Mouse (Mus musculus): ENCODE results near the gene Ctnnbl1.

Ctnnbl1 gene

DNA sequence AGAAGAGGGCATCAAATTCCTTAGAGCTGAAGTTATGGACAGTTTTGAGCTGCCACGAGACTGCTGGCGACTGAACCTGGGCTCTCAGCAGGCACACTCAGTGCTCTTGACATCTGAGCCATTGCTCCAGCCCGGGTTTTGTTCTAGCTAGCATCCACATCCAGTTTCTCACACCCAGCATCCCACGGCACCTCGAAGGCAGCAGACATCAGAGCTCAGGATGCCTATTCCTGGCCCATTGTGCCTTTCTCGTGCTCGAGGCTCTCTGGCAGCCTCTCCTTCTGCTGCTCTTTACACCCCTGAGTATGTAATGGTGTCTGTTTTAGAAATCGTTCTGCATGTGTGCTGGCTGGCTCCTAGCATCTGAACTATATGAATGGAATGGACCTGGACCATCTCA, 13.3 kb downstream of the Ctnnbl1 start:
- DNase-seq (ENCODE audit: inconsistent age in 2 of 2, low spot score in 1 of 2), result no peak

DNA sequence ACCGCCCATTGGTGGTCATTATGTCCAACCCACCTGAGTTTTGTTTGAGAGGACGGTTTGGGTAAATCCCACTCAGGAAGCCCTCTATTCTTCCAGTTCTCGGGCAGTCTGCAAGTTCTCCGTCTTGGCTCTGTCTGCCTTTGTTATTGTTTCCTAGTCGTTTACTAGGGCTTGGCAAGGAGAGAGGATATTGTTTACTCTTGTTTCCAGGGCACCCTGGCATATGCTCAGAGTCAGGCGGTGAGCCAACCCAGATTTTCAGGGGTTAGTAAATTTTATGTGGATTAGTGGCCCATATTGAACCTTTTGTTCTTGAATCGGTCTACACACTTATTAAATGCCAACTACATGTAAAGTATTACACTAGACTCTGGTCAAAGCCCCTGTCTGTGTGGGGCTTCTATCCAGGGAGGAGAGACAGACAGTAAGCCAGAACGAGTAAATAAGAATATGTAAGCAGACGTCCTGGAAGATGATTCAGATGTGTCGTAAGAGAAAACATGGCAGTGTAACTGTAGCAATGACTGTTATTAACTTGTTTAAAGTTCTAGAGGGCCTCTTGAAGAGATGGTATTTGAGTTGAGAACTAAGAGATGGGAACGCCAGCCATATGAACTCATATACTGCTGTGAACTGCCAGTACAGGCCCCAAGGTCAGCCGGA, 13.9 kb downstream of the Ctnnbl1 start:
- no peak for DNase-seq (ENCODE audit: inconsistent age in 2 of 2, low spot score in 1 of 2)

DNA sequence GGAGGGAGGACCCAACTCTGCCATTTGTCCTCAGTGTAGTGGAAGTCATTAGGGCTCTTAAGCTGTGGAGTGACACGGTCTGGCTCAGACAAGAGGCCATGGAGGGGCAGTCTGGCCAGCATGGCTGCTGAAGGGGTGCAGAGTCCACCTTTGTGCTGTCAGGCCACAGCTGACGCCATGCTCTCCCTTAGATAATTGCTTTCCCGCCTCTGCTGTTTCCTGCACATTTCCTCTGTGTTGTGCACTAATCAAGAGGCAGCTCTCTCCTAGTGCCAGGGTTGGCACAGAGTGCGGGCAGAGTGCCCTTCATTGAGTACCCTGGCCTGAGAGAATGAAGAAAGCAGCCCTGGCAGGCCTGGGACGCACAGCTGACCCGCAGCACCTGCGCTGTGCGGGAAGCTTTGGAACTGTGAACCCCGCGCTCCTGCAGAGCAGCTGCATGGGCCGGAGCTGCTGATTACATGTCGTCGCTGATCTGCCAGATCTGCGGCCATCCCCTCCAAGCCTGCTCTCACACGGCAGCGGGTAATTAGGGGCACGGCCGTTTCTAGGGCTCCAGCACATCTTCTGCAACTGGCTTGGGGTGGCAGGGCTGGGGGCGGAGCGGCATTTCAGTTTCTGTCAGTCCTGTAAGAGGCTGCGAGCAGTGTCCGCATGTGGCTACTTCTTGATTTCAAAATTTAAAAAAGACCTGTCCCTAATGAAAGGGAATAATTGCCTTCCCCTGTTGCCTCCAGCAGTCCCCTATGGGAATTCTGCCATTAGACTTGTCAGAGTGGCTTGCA, 14.6 kb downstream of the Ctnnbl1 start:
- peak; percentile 11 to 64 for DNase-seq (ENCODE audit: inconsistent age in 2 of 2, low spot score in 1 of 2)

DNA sequence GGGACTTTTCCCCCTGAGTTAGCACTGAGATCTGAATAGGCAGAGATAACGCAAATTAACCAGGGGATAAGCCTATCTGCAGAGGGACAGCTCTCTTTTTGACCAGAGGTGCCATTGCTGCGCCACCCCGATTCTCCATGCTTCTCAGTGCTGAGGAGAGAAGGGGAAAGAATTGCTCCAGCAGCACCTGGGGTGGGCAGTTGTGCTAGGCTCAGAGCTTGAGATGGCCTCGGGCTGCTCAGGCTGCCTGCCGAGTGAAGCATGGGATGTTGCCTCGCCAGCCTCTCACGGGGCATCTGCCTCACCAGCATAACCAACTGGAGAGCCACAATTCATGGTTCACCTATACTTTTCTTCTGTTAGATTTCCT, 15.2 kb downstream of the Ctnnbl1 start:
- DNase-seq (ENCODE audit: inconsistent age in 2 of 2, low spot score in 1 of 2), result no peak

DNA sequence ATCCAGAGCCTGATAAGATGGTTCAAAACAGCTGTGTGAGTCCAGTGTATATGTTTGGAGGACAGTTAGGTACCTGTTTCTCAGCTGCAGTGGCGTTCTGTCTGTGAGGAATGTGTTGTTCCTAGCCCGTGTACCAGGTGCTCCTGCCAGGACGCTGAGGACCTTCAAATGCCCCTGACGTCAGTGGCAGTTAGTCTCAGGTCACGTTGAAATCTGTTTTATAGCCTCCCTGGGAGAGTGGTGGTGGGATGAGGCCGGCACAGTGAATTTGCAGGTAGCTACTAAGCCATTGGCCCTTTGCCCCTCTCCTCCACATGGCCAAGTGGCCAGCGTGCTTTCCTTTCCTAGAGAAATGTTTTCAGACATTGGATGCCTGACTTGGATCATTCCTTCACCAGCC, 18.6 kb downstream of the Ctnnbl1 start:
- no peak for DNase-seq (ENCODE audit: inconsistent age in 2 of 2, low spot score in 1 of 2)

DNA sequence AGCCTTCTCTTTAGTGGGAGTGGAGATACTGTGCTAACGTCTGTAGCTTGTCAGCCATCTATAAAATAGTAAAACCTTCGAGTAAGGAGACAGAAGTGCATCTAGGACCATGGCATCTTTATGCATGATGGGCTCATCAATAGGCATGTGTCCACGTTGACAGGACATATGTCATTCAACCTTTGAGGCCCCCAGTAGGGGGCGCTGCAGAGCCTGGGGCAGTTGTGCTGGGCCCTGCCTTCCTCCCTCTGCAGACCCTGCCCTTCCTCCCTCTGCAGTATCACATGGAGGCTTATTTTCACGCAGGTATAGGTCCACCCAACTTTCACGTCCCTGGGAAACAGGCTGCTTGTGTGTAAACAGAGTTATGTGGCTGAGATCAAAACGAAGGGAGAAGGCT, 19.0 kb downstream of the Ctnnbl1 start:
- DNase-seq (ENCODE audit: inconsistent age in 2 of 2, low spot score in 1 of 2), result no peak

DNA sequence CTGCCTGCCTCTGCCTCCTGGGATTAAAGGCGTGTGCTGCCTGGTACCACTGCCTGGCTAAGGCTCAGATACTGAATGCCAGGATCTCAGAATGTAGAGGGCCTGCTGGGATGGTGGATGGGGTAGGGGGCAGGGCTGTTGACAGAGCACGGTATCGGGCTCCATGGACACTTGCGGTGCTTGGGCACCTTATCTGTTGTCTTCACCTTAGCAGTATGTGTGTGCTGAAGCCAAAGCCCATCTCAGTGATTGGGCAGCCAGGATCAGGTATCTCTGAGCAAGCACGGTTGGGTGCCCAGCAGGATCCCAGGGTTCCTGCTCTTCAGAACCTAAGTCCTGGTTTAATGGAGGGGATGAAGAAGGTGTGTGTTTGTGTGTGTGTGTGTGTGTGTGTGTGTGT, 21.2 kb downstream of the Ctnnbl1 start:
- DNase-seq (ENCODE audit: inconsistent age in 2 of 2, low spot score in 1 of 2), result no peak

DNA sequence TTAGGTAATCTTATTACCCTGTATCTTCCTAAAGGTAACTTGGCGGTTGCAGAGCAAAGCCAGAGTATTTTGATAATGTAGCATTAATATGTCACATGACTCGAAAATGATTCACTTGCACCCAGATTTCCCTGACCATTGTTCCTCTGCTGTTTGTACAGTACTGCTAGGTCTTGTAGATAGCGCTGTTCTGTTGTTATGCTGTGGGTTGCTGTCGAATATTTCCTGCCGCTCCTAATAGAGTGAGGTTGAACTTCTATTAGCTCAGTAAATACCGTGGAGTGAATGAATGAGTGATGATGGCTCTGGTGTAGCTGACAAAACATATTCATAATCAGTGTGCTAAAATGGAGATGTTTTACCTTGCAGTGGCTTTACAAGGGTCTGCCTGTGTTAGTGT, 22.5 kb downstream of the Ctnnbl1 start:
- DNase-seq (ENCODE audit: inconsistent age in 2 of 2, low spot score in 1 of 2), result no peak

DNA sequence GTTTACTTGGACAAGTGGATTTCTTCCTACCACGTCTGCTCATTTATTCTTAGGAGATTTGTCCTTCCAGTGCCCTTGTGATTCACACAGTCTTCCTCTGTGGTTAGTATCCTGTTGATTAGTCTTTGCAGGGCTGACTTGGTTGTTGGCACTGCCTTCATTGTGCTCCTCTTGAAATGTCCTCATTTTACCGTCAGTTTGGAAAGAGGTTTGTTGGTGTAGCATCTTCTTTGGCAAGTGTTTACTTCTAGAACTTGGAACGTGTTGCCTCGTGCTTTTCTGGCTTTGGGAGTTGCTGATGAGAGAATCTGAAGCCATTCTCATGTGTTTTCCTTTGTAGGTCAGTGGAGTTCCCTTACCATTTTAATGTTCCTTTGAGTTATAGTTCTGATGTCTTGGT, 25.7 kb downstream of the Ctnnbl1 start:
- DNase-seq (ENCODE audit: inconsistent age in 2 of 2, low spot score in 1 of 2), result no peak

DNA sequence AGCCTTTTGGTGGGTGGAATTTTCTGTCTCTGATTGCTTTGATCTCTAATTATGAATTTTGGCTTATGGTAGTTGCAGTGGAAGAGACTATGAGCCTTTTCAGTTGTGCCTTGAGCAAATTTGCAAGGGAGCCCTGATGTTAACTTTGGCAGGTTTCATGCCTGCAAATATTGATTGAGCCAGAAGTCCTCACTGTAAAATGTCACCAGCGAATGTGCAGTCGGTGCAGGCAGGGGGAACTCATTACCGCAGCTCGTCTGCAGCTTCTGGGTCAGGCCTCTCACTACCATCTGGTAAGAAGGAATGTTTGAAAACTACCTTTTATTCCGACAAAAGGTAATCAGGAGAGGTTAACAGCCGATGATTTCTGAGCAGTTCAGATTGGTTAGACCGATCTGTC, 29.4 kb downstream of the Ctnnbl1 start:
- no peak for DNase-seq (ENCODE audit: inconsistent age in 2 of 2, low spot score in 1 of 2)

DNA sequence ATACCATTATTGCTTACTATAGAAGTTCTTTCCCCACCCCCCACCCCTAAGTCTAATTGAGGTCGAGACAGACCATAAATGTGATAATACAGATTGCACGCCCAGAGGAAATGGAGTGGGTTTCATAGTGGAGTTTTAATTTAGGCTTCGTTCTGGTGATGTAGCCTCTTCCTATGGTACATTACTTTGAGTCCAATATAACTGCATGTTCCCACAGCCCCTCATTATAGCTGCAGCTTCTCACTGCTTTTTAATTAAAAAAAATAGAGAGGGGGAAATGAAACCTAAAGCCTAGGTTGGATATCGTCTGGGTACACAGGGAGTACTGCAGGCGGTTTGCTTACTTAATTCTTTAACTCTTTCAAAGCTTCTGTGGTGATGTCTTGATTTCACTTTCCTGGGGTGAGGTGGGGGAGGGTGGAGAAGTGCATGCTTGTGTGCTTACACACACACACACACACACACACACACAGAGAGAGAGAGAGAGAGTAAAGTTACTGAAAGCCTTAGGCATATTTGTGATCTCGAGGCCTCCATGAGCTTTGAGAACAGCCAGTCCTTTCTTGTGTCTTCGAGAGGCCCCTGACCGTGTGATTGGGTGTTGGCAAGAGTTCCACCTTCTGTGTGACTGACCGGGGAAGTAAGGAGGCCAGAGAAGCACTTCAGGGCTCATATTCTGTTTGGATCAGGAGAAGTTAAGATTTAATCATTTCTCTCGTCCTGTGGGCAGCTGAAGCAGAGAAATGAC, 31.7 kb downstream of the Ctnnbl1 start:
- no peak for DNase-seq (ENCODE audit: inconsistent age in 2 of 2, low spot score in 1 of 2)

DNA sequence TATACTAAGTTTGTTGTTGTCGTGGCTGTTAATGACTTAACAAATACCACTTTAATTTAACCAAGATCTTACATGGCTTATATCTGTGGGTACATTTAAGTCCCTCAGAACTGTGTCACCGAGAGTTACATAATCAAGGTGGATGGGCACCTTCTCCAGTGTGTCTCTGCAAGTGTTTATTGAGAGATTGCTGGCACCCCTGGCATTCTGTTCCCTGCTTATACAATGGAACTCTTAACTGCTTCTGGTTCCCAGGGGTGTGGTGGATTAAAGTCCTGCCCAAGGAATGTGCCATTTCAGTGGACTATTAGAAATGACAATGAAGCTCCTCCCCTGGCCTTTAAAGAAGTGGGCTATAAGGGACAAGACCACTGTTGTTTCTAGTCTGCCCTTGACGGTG, 33.6 kb downstream of the Ctnnbl1 start:
- no peak for DNase-seq (ENCODE audit: inconsistent age in 2 of 2, low spot score in 1 of 2)

DNA sequence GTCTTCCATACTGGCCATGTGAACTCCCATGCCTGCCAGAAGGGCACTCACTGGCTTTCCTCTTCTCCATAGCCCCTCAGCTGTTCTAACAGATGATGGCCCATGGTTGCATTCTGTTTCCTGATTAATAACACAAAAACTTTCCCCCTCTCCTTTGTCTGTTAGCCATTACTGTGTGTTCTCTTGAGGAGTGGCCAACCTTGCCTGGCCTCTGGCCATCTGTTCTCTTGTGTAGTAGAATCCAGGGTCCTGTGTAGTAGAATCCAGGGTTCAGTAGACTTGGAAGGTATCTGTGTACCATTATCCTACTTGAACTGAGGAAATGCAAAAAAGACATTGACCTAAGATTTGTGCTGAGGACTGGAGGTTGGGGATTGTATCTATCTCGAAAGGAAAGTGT, 36.5 kb downstream of the Ctnnbl1 start:
- no peak for DNase-seq (ENCODE audit: inconsistent age in 2 of 2, low spot score in 1 of 2)

DNA sequence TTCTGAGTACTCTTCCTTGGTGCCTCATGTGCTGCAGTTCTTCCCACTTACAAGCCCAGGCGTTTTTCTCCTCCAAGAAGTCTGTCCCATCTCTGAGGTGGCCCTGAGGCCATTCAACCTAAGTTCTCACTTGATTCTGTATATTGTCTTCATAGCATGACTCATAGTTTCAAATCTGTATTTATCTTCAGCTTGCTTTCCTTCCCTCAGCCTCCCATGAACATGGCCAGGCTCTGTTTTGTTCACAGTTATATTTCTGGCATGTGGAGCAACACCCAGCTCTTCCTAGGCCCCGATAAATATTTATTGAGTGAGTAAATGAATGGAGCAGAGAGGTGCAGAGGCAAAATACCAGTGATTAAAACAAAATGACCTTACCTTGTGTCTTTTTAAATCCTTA, 38.8 kb downstream of the Ctnnbl1 start:
- no peak for DNase-seq (ENCODE audit: inconsistent age in 2 of 2, low spot score in 1 of 2)

DNA sequence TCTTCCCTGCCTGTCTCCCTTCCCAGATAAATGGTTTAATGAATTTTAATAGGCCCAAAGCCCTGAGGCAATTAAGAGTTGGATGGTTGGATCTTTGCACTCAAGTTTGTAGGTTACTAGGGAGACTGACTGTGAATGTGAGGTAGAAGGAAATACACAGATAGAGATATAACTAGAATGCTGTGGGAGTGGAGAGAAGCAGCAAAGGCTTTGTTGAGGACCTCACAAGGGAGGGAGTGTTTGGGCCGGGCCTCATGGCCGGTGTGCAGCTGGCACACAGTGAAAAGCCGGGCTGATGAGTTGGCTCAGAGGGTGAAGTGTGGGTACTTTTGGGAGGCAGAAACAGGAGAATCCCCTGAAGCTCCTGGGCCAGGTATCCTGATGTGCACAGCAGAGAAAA, 43.8 kb downstream of the Ctnnbl1 start:
- no peak for DNase-seq (ENCODE audit: inconsistent age in 2 of 2, low spot score in 1 of 2)

DNA sequence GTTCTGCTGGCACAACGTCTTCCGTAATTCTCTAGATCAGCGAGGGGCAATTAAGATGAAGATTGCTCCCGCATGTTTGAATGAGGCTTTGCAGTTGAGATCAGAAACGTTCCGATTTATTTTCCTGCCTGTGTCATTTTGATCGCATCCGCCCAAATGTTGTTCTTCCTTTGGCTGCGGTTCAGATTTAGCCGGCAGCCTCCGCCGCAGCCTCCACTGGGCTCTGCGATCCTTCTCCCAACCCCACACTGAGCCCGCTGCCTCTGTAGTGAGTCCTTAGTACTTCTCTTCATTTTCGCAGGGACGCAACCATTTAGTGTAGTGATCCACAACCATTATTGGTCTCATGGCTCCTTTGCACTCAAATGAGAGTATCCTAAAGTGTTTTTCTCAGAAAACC, 46.0 kb downstream of the Ctnnbl1 start:
- no peak for DNase-seq (ENCODE audit: inconsistent age in 2 of 2, low spot score in 1 of 2)

DNA sequence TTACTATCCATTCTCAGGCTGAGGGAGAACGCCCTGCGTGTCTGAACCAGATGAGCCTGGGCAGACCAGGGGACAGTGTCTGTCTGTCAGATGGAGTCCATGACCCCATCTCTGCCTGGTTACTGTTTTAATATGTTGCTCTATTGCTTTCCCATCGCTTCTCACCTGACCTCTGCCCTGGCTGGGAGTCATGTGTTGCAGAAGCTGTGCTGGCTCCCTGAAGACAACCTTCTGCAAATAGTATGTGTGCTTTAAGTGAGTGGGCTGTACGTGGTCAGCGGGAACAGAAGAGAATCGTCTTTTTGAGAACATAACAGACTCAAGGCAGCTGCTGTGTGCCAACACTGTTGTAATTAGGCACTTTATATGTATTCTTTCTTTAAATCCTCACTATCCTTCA, 47.0 kb downstream of the Ctnnbl1 start:
- no peak for DNase-seq (ENCODE audit: inconsistent age in 2 of 2, low spot score in 1 of 2)

DNA sequence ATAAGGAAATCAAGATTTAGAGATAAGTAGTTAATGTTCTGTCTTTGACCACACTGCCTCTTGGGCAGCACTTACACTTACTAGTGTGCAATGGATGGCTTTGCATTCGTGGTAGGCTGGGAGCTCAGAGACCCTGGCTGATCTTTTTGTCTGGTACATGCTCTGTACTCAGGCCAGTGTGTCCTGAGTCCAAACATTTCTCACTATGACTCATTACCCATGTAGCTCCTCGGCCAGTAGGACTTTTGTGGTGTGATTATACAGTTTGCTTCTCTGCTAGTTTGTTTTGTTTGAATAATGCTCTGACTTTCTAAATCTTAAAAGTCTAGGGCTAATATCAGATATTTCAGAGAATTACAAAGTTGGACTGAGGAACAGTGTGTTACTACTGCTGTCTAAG, 47.4 kb downstream of the Ctnnbl1 start:
- peak in 1 of 2 experiments; percentile 20 for DNase-seq (ENCODE audit: inconsistent age in 2 of 2, low spot score in 1 of 2)

DNA sequence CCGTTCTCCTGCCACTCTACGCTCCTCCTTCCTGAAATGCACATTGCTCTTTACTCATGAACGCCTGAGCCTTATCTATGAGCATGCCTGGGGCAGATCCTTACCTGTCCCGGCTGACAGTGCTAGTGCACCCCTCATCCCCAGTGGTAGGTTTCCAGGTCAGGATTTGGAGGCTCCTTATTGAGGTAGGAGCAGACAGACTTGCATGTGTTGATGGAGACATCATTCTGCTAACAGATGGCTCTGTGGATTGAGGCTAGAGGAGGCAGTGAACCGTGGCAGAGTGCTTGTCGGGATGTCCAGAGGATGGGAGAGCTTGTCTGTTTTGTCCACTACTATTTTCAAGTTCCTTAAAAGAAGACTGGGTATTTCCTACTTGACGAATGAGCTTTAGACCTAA, 52.0 kb downstream of the Ctnnbl1 start:
- no peak for DNase-seq (ENCODE audit: inconsistent age in 2 of 2, low spot score in 1 of 2)

DNA sequence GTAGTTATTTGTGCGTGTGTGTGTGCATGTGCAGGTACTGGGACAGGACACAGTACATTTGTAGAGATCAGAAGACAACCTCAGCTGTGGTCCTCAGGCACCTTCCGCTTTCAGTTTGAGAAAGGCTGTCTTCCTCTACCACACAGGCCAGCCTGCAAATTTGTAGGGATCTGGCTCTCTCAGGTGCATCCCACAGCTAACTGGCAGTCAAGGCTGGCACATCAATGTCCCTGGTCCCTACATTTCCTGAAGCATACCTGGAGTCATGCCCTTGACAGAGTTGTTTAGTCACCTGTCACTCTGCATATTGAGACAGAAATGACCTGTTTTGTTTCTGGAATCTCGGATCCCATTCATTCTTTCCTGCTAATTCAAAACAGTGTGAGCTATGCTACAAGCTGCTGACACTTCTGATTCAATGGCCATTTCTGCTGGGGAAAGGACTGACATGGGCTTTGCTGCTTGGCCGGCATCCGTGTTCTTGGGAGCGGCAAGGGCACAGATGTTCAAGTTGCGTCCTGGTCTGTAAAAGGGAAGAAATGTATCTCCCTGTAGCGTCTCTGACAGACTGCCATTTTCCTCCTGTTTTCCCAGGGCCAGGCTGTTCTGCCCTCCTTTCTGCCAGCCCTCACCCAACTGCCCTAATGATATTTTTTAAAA, 53.8 kb downstream of the Ctnnbl1 start:
- no peak for DNase-seq (ENCODE audit: inconsistent age in 2 of 2, low spot score in 1 of 2)

DNA sequence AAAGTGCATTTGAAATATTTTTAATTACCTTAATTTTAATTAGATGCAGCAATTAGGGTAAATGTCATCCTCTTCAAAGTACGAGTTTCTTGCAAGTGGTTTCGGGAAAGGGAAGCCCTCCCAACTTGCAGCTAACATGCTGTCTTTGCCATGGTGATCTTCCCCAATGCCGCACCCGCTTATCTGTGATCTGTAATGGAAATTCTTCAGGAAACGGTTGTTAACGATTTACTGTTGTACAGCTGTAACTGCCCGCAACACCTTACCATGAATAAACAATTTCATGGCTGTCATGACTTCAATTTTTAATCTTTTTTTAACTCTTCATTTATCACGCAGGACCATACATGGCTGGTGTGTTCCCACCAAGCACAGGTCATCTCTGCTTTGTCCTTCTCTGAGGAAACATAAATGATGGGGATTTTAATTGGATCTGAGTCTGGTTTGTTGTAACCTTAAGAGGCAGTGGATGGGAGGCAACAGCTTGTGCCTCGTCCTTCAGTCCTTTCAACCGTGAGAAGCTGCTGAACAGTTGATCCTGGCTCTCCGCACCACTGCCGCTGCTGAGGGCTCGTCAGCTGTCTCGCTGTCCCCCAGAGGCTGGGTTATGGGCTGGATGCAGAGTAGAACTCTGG, 54.4 kb downstream of the Ctnnbl1 start:
- DNase-seq (ENCODE audit: inconsistent age in 2 of 2, low spot score in 1 of 2), result no peak
